ENCODE assay signal across 26 mouse cellular contexts in genomic region chr6:128585642-128586245, GRCm38 (mm10). TPM values are rescaled to one million over a fixed set of nuclear protein-coding genes. Genes with fewer than 3 reads are reported as not detected.
A peak's percentile ranks its signal among the peaks of the same experiment; 100 is the strongest.
DNase-seq lines count a peak whose midpoint lies in the region; ATAC-seq and TF ChIP-seq lines count a peak whose summit lies in the region.
"Had no signal": no experiment of that assay in that cellular context is flagged by ENCODE, and none has a peak within 500 bp of the region (broad histone marks: within the 10 kb centered on the region; RNA-seq: fewer than 3 reads in every experiment).

No protein-coding gene starts in this region.

- H3K4me2 ChIP-seq in forebrain, embryonic 11.5 days (ENCODE audit: low read depth, low read length, severe bottlenecking), result no peak overlapping the region
- no peak overlapping the region for H3K4me2 ChIP-seq in embryonic facial prominence, embryonic 15.5 days (replicated peaks)
- H3K4me2 ChIP-seq in forebrain, postnatal 0 days (ENCODE audit: low read depth), result no peak overlapping the region
- H3K4me2 ChIP-seq: heart, embryonic 12.5 days; kidney, embryonic 15.5 days; limb, embryonic 13.5 days; midbrain, embryonic 15.5 days had no signal

- WGBS in forebrain, embryonic 11.5 days, result 68% methylated on average over 11 of the region's 11 CpGs
- WGBS in forebrain, embryonic 10.5 days, result 68% methylated on average over 11 of the region's 11 CpGs
- WGBS in embryonic facial prominence, embryonic 15.5 days, result 58% methylated on average over 11 of the region's 11 CpGs
- 53% methylated on average over 11 of the region's 11 CpGs for WGBS in forebrain, postnatal 0 days

- H3K9me3 ChIP-seq in forebrain, embryonic 11.5 days (ENCODE audit: control insufficient read depth, low read length), result no peaks in the 10 kb centered on the region
- no peaks in the 10 kb centered on the region for H3K9me3 ChIP-seq in forebrain, embryonic 10.5 days
- no peaks in the 10 kb centered on the region for H3K9me3 ChIP-seq in embryonic facial prominence, embryonic 15.5 days (replicated peaks)
- no peaks in the 10 kb centered on the region for H3K9me3 ChIP-seq in forebrain, postnatal 0 days (ENCODE audit: low read length)
- H3K9me3 ChIP-seq: heart, embryonic 12.5 days; kidney, embryonic 15.5 days; limb, embryonic 13.5 days; megakaryocyte, embryonic 14.5 days; midbrain, embryonic 15.5 days had no signal

- no peak overlapping the region for H3K9ac ChIP-seq in forebrain, embryonic 11.5 days (ENCODE audit: low read length)
- no peak overlapping the region for H3K9ac ChIP-seq in embryonic facial prominence, embryonic 15.5 days
- H3K9ac ChIP-seq in forebrain, postnatal 0 days, result no peak overlapping the region
- H3K9ac ChIP-seq: heart, embryonic 12.5 days; kidney, embryonic 15.5 days; limb, embryonic 13.5 days; liver, embryonic 14.5 days; midbrain, embryonic 15.5 days had no signal

- H3K27ac ChIP-seq in forebrain, embryonic 11.5 days (ENCODE audit: low read depth, low read length), result no peak overlapping the region
- no peak overlapping the region for H3K27ac ChIP-seq in forebrain, embryonic 10.5 days
- H3K27ac ChIP-seq in embryonic facial prominence, embryonic 15.5 days (replicated peaks), result no peak overlapping the region
- no peak overlapping the region for H3K27ac ChIP-seq in forebrain, postnatal 0 days (ENCODE audit: low read depth, low read length)
- H3K27ac ChIP-seq: kidney, embryonic 15.5 days; limb, embryonic 13.5 days; liver, embryonic 14.5 days; midbrain, embryonic 15.5 days had no signal

- ATAC-seq in forebrain, embryonic 11.5 days (replicated peaks; ENCODE audit: low FRiP score), result peak; percentile 60; the same call in 1 of the 2 replicates
- peak; percentile 57; the same call in 1 of the 2 replicates for ATAC-seq in embryonic facial prominence, embryonic 15.5 days (ENCODE audit: insufficient number of reproducible peaks, low FRiP score, low TSS enrichment, low read depth)
- ATAC-seq in forebrain, postnatal 0 days, result peak; percentile 27; the same call in 1 of the 2 replicates
- ATAC-seq: hindbrain, embryonic 16.5 days; intestine, postnatal 0 days; midbrain, embryonic 15.5 days had no signal

- H3K4me1 ChIP-seq in forebrain, embryonic 11.5 days (replicated peaks; ENCODE audit: control insufficient read depth, insufficient read depth, low read length), result no peaks in the 10 kb centered on the region
- H3K4me1 ChIP-seq in forebrain, embryonic 10.5 days, result peaks cover 12% of the 10 kb centered on the region
- H3K4me1 ChIP-seq in embryonic facial prominence, embryonic 15.5 days, result no peaks in the 10 kb centered on the region
- H3K4me1 ChIP-seq in forebrain, postnatal 0 days (ENCODE audit: insufficient read depth), result no peaks in the 10 kb centered on the region
- H3K4me1 ChIP-seq: limb, embryonic 13.5 days; megakaryocyte, embryonic 14.5 days; midbrain, embryonic 15.5 days had no signal

- no peaks in the 10 kb centered on the region for H3K36me3 ChIP-seq in forebrain, embryonic 11.5 days (ENCODE audit: control insufficient read depth, insufficient read depth, low read length)
- no peaks in the 10 kb centered on the region for H3K36me3 ChIP-seq in forebrain, embryonic 10.5 days (replicated peaks)
- H3K36me3 ChIP-seq in embryonic facial prominence, embryonic 15.5 days, result no peaks in the 10 kb centered on the region
- no peaks in the 10 kb centered on the region for H3K36me3 ChIP-seq in forebrain, postnatal 0 days (ENCODE audit: insufficient read depth)
- H3K36me3 ChIP-seq: heart, embryonic 12.5 days; kidney, embryonic 15.5 days; limb, embryonic 13.5 days; midbrain, embryonic 15.5 days had no signal

- no peaks in the 10 kb centered on the region for H3K27me3 ChIP-seq in forebrain, embryonic 11.5 days (ENCODE audit: control insufficient read depth, insufficient read depth, low read length)
- H3K27me3 ChIP-seq in forebrain, embryonic 10.5 days (ENCODE audit: poor library complexity, severe bottlenecking), result no peaks in the 10 kb centered on the region
- H3K27me3 ChIP-seq in embryonic facial prominence, embryonic 15.5 days, result no peaks in the 10 kb centered on the region
- H3K27me3 ChIP-seq in forebrain, postnatal 0 days (ENCODE audit: insufficient read depth, low read length), result no peaks in the 10 kb centered on the region
- H3K27me3 ChIP-seq: heart, embryonic 12.5 days; kidney, embryonic 15.5 days; limb, embryonic 13.5 days; megakaryocyte, embryonic 14.5 days; midbrain, embryonic 15.5 days had no signal

- no peak overlapping the region for H3K4me3 ChIP-seq in forebrain, embryonic 11.5 days (ENCODE audit: low read depth, low read length)
- no peak overlapping the region for H3K4me3 ChIP-seq in forebrain, embryonic 10.5 days
- H3K4me3 ChIP-seq in embryonic facial prominence, embryonic 15.5 days (replicated peaks), result no peak overlapping the region
- H3K4me3 ChIP-seq in forebrain, postnatal 0 days (ENCODE audit: low read depth, low read length), result no peak overlapping the region
- H3K4me3 ChIP-seq: heart, embryonic 12.5 days; kidney, embryonic 15.5 days; limb, embryonic 13.5 days; megakaryocyte, embryonic 14.5 days; midbrain, embryonic 15.5 days; myocyte had no signal

- no peak for DNase-seq in forebrain, embryonic 11.5 days (ENCODE audit: low spot score)
- no peak for DNase-seq in forebrain, embryonic 10.5 days (ENCODE audit: extremely low spot score, low spot score)
- peak; percentile 81 for DNase-seq in A20 (ENCODE audit: low read depth, low spot score)
- DNase-seq in forebrain, postnatal 0 days, result no peak
- DNase-seq in embryo, embryonic 10.5 days (ENCODE audit: low spot score), result no peak
- DNase-seq in adrenal gland, adult 8-10 months, result no peak
- DNase-seq in gastrocnemius, postnatal 4 days (ENCODE audit: low spot score in 2 of 2), result no peak
- DNase-seq: gastrocnemius, postnatal 25 days; kidney, postnatal 4 days; right cerebral cortex, adult 18-20 months; thymus, postnatal 36 days had no signal

- no peak for TF ChIP-seq CTCF in forebrain, postnatal 0 days (IDR thresholded peaks at IDR 0.05; ENCODE audit: low read depth)

RNA-seq across cellular contexts. Expression of gene A2ml1, which starts 4.3 kb away (rescaled TPM):
- not detected in 2 replicates for polyA plus RNA-seq in forebrain, embryonic 11.5 days (2014; fragmentation: Nextera tagmentation; extraction: Ambion mirVana)
- not detected in 2 replicates for polyA plus RNA-seq in forebrain, embryonic 10.5 days (2016; fragmentation: Nextera tagmentation; extraction: Ambion mirVana)
- 6.8 and 10.3 TPM in 2 replicates for polyA plus RNA-seq in embryonic facial prominence, embryonic 15.5 days (2015; fragmentation: Nextera tagmentation; extraction: Ambion mirVana)
- 2.8 and 3.9 TPM in 2 replicates for total RNA-seq in forebrain, postnatal 0 days (2014; rRNA removed)
- polyA plus RNA-seq in forebrain, postnatal 0 days (2015; fragmentation: Nextera tagmentation; extraction: Ambion mirVana), result 10.7 and 14.2 TPM in 2 replicates
- not detected for total RNA-seq in adrenal gland, adult 8-10 months (2022)
- not detected for total RNA-seq in gastrocnemius, postnatal 4 days (2021)
- total RNA-seq: gastrocnemius, postnatal 25 days; heart, postnatal 25 days; neutrophil, adult 5-6 weeks had no signal
- polyA plus RNA-seq: embryonic facial prominence, embryonic 11.5 days; limb, embryonic 13.5 days; myocyte had no signal

RNA-seq across cellular contexts. Expression of gene Klrb1a, which starts 37.6 kb away (rescaled TPM):
- not detected in 2 replicates for polyA plus RNA-seq in forebrain, embryonic 11.5 days (2014; fragmentation: Nextera tagmentation; extraction: Ambion mirVana)
- polyA plus RNA-seq in forebrain, embryonic 10.5 days (2016; fragmentation: Nextera tagmentation; extraction: Ambion mirVana), result not detected in 2 replicates
- not detected in 2 replicates for polyA plus RNA-seq in embryonic facial prominence, embryonic 15.5 days (2015; fragmentation: Nextera tagmentation; extraction: Ambion mirVana)
- not detected in 2 replicates for total RNA-seq in forebrain, postnatal 0 days (2014; rRNA removed)
- polyA plus RNA-seq in forebrain, postnatal 0 days (2015; fragmentation: Nextera tagmentation; extraction: Ambion mirVana), result not detected in 2 replicates
- total RNA-seq in adrenal gland, adult 8-10 months (2022), result not detected
- total RNA-seq in gastrocnemius, postnatal 4 days (2021), result not detected
- total RNA-seq: gastrocnemius, postnatal 25 days; heart, postnatal 25 days; layer of hippocampus, postnatal 10 days; neutrophil, adult 5-6 weeks had no signal
- polyA plus RNA-seq: embryonic facial prominence, embryonic 11.5 days; heart, embryonic 12.5 days; hindbrain, embryonic 16.5 days; intestine, postnatal 0 days; kidney, embryonic 15.5 days; limb, embryonic 13.5 days; lung, embryonic 16.5 days; midbrain, embryonic 15.5 days had no signal

RNA-seq across cellular contexts. Expression of gene Pzp, which starts 59.2 kb away (rescaled TPM):
- 0.05 TPM in 1 of 2 replicates, not detected in the other for polyA plus RNA-seq in forebrain, embryonic 11.5 days (2014; fragmentation: Nextera tagmentation; extraction: Ambion mirVana)
- polyA plus RNA-seq in forebrain, embryonic 10.5 days (2016; fragmentation: Nextera tagmentation; extraction: Ambion mirVana), result not detected in 2 replicates
- 0.07 and 0.48 TPM in 2 replicates for polyA plus RNA-seq in embryonic facial prominence, embryonic 15.5 days (2015; fragmentation: Nextera tagmentation; extraction: Ambion mirVana)
- total RNA-seq in forebrain, postnatal 0 days (2014; rRNA removed), result not detected in 2 replicates
- polyA plus RNA-seq in forebrain, postnatal 0 days (2015; fragmentation: Nextera tagmentation; extraction: Ambion mirVana), result not detected in 2 replicates
- total RNA-seq in adrenal gland, adult 8-10 months (2022), result 1 to 10 TPM in 1 of 4 experiments, under 1 TPM in 2, not detected in 1; 0.14 to 1.8 (median 0.73) TPM
- total RNA-seq in gastrocnemius, postnatal 4 days (2021), result 1 to 10 TPM in 1 of 2 experiments, under 1 TPM in 1; 0.69 to 6.6 TPM
- total RNA-seq: gastrocnemius, postnatal 25 days; layer of hippocampus, postnatal 10 days had no signal
- polyA plus RNA-seq: embryonic facial prominence, embryonic 11.5 days; limb, embryonic 13.5 days; midbrain, embryonic 15.5 days; myocyte had no signal
